ENCODE assay signal across 15 mouse cellular contexts in the genomic region with DNA sequence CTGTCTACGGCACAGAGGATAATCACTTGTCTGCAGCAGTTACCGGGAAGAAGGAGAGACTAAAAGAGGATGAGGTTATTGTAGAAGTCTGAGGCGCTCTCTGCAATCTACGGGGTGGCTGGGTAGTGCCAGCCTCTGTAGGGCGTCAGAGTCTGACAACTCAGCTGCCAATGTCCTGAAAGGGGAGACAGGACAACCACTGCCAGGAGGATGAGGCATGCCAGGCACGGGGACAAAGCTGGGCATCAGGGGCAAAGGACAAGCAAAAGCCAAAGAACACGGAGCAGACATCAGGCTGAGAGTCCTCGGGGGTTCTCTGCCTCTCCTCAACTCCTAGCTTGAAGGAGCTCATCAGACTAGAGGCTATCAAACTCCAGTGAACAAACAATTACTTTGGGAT.
"Had no signal": no experiment of that assay in that cellular context is flagged by ENCODE, and none has a peak within 500 bp of the region (broad histone marks: within the 10 kb centered on the region; RNA-seq: fewer than 3 reads in every experiment).

No protein-coding gene starts in this region.

- H3K4me1 ChIP-seq: neural tube, embryonic 15.5 days had no signal

- ATAC-seq: lung, postnatal 0 days had no signal

- H3K4me3 ChIP-seq: left cerebral cortex, adult 2 months; limb, embryonic 12.5 days; myocyte; neural tube, embryonic 15.5 days had no signal

- H3K27ac ChIP-seq: left cerebral cortex, adult 2 months; limb, embryonic 12.5 days; liver, embryonic 14.5 days; neural tube, embryonic 15.5 days had no signal

- H3K27me3 ChIP-seq: limb, embryonic 12.5 days; neural tube, embryonic 15.5 days had no signal

- DNase-seq: kidney, adult 18-20 months; kidney, postnatal 10 days; lung, adult 18-20 months; lung, postnatal 36 days; midbrain, embryonic 14.5 days; right cerebral cortex, adult 18-20 months; right cerebral cortex, postnatal 25 days; thymus, adult 18-20 months; thymus, postnatal 36 days had no signal

- H3K4me2 ChIP-seq: limb, embryonic 12.5 days; neural tube, embryonic 15.5 days had no signal

- H3K36me3 ChIP-seq: limb, embryonic 12.5 days; neural tube, embryonic 15.5 days had no signal

- H3K9ac ChIP-seq: limb, embryonic 12.5 days; liver, embryonic 14.5 days; neural tube, embryonic 15.5 days had no signal

- H3K9me3 ChIP-seq: limb, embryonic 12.5 days; neural tube, embryonic 15.5 days had no signal
